Mouse (Mus musculus): ENCODE measurements around the gene Clspn. TPM values are rescaled to one million over a fixed set of nuclear protein-coding genes. Genes with fewer than 3 reads are reported as not detected.

The Clspn gene
- total RNA-seq, 2 experiments from 2014 or later = 0.61 to 1.1 TPM

GRCm38 (mm10) chr4:126563798-126564197, 7.1 kb downstream of the Clspn start:
- DNase-seq = no peak

- DNase-seq = no peak
Measured at GRCm38 (mm10) chr4:126567243-126567642, 10.5 kb downstream of the Clspn start.

DNA sequence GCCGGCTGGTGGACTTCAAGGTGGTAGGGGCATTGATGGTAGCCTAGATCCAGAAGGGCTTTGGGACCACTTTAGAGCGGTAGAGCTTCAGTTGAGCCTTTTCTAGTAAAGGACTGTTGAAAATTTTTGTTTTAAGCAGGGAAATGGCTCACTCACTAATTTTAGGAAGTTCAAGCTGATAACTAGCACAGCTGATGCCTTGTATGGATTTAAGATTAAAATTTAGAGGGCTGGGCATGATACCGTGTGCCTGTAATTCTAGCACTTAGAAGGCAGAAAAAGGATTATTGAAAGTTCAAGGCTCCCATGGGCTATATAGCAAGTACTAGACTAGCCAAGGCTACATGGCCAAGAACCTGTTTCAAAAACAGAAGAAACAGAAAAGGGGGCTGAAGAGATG, 13.0 kb downstream of the Clspn start:
- no peak for DNase-seq

DNA sequence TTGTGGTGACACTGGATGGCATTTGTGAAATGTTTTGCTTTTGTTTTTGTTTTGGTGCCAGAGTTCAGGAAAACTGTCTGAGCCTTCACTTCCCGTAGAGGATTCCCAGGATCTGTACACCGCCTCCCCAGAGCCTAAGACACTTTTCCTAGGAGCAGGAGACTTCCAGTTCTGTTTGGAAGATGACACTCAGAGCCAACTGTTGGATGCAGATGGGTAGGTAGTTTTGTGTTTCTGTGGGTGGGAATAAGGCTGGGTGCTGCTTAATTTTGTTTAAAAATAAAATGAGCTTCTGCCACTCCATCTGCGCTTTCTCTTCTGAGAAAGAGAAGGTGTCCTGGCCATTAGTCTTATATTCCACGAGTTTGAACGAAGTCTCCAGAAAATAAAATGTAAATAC, 19.5 kb downstream of the Clspn start:
- DNase-seq = no peak

- no peak for DNase-seq
Measured at GRCm38 (mm10) chr4:126577920-126578319, 21.2 kb downstream of the Clspn start.

- DNase-seq = no peak
Measured at GRCm38 (mm10) chr4:126579077-126579476, 22.3 kb downstream of the Clspn start.

DNA sequence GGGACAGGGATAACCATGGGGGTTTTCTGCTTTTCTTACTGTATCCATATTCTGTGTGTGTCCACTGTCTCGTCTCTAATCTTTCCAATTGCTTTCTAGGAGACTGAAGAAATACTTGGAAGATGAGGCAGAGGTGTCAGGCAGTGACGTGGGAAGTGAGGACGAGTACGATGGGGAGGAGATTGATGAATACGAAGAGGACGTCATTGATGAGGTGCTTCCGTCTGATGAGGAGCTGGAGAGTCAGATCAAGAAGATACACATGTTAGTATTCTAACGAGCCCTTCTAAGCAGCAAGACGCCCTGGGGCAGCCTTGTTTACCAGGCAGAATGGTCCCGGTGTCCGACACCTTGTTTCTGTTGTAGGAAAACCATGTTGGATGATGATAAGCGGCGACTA, 29.0 kb downstream of the Clspn start:
- DNase-seq = no peak

DNA sequence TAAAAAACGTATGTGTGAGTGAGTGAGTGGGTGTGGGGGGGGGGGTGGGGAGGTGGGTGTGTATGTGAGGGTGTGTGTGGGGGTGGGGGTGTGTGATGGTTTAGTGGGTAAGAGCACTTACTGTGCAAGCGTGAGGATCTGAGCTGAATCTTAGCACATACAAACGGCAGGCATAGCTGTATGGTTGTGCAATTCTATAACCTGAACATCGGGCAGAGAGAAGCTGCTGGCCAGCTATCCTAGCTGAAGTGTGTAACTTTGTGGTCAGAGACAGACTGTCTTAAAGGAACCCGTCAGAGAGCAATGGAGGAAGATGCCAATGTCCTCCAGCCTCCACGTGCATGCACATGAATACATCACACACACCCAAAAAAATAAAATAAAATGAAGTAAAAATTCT, 35.3 kb downstream of the Clspn start:
- no peak for DNase-seq

GRCm38 (mm10) chr4:126599971-126600754, 43.4 kb downstream of the Clspn start:
- no peak for DNase-seq

- no peak for DNase-seq
Measured at GRCm38 (mm10) chr4:126601597-126602444, 45.1 kb downstream of the Clspn start.

- DNase-seq = no peak
Measured at GRCm38 (mm10) chr4:126602445-126602762, 45.7 kb downstream of the Clspn start.

DNA sequence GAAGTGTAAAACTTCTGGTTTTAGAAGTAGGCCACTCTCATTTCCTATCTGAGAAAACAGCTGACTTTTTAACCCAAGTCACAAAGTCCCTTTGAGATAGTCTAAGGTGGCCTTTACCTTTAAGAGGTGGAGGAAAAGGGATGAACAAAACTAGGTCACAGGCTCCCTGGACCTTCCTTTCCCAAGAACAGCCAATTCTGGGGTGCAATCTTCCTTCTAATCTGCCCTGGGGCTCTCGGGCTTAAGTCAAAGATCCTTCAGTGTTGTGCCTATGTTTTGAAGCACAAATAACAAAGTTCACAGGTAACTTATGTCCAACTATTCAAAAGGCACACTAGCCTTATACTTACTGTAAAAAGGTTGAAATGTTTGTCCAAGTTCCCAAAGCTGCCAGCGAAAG, 47.4 kb downstream of the Clspn start:
- DNase-seq = no peak

GRCm38 (mm10) chr4:126605751-126606150, 49.0 kb downstream of the Clspn start:
- no peak for DNase-seq

DNA sequence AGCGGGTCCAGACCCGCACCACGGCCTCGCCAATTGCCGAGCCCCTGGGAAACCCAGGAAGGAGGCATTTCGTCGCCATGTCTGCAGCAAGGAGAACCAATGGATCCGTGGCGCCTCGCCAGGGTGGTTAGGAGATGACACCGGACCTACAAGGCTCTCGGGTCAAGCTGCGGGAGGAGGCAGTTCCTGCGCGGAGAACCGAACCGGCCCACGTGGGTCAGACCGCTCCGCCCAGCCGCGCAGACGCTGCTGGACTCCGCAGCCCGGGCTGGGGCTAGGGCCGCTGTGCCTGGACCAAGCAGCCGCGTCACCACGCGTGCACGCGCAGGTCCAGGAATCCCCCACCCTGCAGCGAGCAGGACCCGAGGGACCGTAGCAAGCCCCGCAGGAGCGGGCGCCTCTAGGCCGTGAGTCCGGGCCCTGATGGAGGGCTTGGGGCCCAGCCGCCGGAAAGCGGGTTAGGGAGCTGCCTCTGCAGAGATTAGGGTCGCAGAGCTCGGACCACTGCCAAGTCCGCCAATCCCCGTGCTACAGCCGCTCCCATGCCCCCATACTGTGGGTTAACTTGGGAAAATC, 53.0 kb downstream of the Clspn start, which contains the start of gene 5730409E04Rik:
Gene 5730409E04Rik, plus strand, starts transcription at position 213 of the 576 bp plus-strand sequence.
- DNase-seq = peak; percentile 84

- DNase-seq = no peak
Measured at GRCm38 (mm10) chr4:126611991-126612390, 55.3 kb downstream of the Clspn start.

GRCm38 (mm10) chr4:126616312-126616711, 59.6 kb downstream of the Clspn start:
- DNase-seq = no peak

DNA sequence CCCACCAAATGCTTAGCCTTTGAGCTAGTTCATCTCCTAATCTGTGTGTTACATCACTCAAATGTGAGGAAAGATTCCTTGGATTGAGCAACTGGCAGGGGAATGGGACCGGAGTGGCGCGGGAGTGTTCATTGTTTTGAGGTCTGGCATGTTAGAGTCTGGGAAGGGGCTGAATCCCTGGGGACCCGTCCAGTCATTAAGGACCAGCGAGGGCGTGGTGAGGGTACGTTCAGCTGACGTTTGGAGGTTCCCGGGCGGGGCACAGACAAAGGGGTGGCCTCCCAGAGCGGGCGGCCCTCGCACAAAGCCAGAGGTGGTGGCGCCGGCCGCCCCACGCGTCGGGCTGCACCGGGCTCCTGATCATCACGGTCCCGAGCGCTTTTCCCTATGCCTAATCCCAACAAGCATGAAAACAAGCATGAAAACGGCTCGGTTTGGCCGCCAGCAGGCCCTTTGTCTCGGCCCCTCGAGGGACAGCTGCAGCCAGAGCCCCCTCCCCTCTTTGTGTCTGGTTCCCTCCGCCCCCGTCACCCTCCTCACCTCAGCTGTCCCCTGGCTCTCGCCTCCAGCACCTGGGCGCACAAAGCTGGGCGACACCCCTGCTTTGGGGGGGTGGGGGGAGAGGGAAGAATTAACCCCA, 63.1 kb downstream of the Clspn start:
- DNase-seq = no peak

DNA sequence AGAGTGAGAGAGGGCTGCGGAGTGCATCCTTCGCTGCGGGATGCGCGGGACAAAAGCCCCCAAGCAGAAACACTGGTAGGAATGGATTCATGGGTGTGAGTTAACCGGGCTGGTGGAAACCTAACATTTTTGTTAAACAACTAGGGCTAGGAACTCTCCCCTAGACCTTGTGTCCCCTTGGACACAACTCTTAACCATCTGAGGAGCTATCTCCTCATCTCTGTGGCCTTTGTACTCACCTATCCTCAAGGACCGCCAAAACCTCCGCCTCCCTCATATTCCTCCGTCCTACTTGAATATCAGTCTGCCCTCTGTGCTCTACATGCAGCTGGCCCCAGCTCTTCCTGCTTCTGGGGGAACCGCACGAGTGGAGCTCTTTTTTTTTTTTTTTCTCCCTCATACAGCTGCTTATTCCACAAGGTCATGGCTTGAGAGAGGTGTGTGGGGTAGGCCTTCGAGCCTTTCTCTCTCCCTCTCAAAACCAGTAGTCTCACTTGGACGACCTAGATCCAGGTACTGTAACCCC, 63.7 kb downstream of the Clspn start:
- DNase-seq = no peak

- DNase-seq = no peak
Measured at GRCm38 (mm10) chr4:126627021-126627681, 70.4 kb downstream of the Clspn start.

- DNase-seq = no peak
Measured at GRCm38 (mm10) chr4:126631922-126632321, 75.2 kb downstream of the Clspn start.

DNA sequence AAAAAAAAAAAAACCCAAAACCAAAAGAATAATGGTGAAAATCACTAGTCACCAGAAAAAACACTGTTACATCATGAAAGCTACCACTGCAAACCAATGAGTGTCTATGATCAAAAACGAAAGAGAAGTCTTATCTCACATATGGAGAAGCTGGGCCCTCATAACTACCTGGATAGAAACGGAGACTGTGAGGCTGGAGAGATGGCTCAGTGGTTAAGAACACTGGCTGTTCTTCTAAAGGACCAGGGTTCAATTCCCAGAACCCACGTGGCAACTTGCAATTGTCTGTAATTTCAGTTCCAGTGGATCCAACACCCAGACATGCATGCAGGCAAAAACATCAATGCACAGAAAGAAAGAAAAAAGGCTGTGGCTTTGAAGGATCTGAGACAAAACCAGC, 75.9 kb downstream of the Clspn start:
- no peak for DNase-seq

DNA sequence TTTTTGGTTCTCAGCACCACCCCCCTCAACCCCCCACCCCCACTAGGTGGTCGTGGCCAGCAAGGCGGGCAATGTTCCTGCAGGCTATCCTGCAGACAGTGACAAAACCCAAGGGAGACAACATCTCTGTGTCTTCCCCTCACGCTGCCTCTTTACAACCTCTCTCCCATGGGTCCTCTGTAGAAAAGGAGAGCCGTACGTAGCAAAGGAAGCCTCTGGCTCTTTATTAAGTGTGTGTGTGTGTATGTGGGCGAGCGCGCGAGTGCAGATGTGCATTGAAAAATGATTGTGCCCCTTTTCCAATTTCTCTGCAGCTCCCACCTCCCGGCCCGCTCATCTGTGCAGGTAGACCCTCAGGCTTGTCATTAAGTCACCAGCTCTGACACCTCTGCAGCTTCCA, 79.6 kb downstream of the Clspn start:
- DNase-seq = no peak
